Mouse (Mus musculus) adrenal gland, postnatal 25 days (tissue): Measurements from ENCODE around the gene Enox1. TPM values are rescaled to one million over a fixed set of nuclear protein-coding genes. Genes with fewer than 3 reads are reported as not detected.
A peak's percentile ranks its signal among the peaks of the same experiment; 100 is the strongest.

Experiments used
- DNase-seq: peaks from one replicate; pipeline ENCODE4 v3.0.0; 2021; ENCODE audit warnings: mixed read lengths
- total RNA-seq: library from RNA; stranded (reverse); gene quantifications from 2 replicates; pipeline ENCODE4 v1.2.3, GENCODE M21; 2021

The Enox1 gene
- total RNA-seq, 1 experiment from 2014 or later = 4.9 TPM

DNA sequence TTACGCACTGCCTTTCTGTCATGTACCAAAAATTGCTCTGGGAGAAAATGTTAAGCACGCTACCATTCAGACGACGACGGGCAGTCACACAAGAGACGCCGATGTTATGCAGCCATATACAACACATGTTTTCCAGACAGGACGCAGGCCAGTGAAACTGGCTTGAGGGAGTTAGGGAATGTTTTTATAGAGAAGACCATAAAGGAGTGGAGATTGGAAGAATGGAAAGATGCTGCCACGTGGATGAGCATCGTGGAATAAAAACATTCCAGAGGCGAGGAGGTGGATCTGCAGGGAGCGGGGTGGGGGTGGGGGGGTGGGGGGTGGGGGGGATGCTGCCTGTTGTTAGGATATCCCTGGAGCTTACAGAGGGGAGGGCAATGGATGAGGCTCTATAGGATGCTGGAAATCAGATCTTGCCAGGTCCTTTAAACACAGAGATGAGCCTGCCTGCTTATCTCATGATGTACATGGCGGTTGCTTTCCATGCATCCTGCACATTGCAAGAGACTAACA lies 116.4 kb downstream of the Enox1 start:
- no peak for DNase-seq

DNA sequence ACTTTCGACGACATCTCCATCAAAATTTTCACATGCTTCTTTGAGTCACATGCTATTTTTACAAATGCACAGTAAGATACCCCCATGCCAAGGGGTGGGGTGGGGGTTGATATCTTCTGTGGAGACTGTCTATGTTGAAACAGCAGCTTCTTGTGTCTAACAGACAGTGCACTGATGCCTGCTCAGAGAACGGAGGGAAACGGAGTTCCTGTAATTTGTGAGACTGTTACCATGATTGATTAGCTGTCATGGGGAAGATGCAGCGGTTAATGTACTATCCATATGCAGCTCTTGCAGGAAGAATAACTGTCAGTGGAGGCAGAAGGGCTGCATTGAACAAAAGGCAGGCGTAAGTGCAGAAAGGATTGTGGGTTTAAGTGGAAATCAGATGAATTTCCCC lies 117.2 kb downstream of the Enox1 start:
- DNase-seq = no peak

DNA sequence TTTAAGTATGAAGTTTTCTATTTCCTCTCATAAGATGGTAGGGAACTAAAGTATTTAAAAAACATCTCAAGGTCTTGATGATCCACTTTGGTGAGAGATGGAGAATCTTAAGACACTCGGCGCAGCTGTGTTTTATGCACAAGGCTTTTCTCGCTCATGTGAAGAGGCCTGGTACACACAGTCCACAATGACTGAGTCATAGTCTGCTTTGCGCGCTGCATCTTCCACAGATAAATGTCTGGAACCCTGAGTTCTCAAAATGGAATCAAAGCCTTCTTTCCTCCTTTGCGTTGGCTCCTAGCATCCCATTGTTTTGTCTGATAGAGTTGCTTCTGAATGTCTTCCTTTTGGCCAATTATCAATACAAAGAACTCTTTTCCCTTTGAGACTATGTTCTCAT lies 119.0 kb downstream of the Enox1 start:
- DNase-seq = no peak

DNA sequence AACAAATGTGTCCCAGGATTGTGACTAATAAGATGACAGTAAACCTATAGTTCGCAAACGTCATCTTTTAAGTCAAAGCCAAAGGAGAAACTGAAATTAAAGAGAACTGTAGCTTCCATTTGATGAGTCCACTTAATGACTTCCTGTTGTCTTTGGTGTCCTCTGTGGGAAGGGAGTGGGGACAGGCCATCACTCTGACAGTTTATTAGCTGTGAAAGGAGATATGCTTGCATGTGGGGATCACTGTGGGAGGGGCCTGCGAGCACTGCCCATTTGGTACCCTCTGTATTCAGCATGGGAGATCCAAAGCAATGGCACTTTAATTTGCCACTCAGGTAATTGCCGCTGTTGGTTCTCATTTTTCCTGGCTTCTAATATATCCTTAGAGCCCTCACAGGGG lies 122.6 kb downstream of the Enox1 start:
- DNase-seq = no peak

DNA sequence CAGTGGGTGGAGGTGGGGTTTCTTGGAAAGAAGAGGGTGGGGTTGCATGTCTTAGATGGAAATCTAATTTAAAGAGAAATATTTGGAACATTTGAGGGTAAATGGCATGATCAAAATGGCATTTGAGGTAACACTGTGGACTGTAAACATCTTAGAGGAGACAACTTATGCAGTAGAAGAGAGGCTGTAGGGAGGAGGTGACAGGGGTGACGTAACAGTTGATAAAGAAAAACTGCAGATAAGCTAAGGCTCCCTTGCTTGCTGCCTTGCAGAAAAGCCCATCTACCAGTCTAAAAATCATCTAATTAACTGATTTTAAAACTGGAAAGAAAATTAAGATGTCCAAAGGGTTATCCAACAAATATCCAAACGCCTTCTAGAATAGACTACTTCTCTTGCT lies 123.9 kb downstream of the Enox1 start:
- DNase-seq = no peak

DNA sequence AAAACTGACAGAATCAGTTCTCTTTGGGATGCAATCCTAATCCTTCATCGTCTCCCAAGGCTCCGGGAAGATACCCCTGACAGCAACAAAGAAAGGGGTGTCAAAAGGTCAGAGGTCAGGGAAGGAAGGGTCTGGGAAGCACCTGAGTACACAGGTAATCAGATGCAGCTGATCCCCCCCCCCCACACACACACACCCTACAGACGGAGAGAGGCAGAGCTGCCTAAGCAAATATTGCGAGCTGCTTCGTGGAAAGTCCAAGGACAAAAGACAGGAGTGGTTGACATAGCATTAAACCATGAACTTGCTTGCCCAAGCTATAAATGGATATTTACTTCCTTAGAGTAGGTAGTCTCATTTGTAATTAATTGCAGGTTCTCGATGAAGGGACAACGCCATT lies 124.3 kb downstream of the Enox1 start:
- DNase-seq = no peak

DNA sequence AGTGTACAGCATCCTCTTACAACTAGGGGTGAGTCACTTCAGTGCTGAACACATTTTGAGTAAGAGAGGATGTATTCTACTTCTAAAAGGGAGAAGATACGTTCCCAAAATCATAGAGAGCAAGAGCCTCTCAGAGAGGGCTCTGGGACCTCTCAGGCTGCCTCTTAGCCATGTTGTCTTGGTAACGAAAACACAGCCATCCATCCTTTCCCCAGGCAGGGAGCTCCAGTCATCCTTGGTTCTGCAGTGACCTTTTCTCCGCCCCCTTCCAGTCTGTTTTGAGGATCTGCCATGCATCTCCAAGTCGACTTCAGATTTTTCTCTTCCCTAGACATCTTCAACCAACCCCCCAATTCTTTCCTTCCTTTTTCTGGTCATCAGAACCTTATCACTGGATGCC lies 127.4 kb downstream of the Enox1 start:
- DNase-seq = no peak

DNA sequence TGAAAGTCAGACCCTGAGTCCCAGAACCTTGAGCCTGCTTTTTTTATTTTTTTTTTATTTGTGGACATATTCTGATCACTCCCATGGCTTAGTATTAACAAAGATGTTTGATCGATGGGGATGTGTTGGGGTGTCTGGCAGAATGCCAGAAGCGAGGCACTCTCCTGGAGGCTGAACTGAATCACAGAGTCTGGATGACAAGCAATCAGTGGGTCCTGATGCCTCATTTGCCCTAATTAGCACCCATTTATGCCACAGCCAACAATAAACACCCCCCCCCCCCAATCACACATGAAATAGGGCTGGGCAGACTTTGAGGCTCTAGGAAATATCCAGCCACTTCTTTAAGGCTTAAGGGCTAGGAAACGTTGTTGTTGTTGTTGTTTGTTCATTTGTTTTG lies 128.9 kb downstream of the Enox1 start:
- no peak for DNase-seq

DNA sequence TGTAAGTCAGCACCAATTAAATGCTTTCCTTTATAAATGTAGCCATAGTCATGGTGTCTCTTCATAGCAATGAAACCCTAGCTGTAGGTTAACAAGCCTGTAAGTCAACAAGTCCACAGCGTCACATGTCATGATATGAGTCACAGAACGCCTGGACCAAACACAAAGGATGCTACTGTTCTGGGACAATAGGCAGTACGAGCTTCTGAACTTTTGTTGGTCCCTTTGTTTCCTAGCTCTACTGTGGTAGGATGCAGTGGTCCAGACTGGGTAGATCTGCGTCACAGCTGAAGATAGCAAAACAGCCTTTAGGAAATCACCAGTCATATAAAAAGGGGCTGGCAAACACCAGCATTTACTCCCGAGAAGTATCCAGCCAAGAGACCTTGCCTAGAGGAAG lies 135.2 kb downstream of the Enox1 start:
- no peak for DNase-seq

DNA sequence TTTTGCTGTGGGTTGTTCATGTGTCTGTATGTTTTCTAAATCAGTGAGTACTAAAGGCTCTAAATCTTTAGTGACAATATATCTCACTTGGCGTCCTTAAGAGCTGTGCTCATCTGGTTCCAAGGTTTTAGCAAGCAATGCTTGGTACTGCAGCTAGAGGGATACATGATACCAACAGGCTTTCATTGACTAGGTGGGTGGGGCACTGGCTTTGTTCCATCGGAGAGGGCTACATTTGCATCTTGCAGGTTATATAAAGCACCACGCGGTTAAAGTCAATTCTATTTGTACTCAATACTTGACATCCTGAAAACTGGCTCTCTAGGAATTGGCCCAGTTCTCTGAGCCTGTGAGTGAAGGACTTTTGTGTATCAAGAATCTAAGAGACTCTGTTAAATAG lies 140.5 kb downstream of the Enox1 start:
- no peak for DNase-seq

DNA sequence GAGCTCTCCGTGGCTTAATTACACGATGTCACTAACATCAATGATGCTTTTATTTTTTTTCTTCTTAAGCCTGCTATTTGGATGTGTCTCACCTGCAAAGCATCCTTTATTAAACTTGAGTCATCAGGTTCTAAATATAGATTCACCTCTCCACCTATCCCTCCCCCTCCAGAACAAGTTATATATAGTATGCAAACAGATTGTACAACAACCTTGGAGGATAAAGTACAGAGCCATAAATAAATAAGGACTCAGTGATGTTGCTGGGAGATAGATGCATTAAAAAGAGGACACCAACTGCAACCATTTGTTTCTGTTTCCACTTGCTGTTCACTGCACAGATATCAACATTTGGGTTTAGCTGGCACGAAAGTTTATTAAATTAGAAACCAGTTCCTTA lies 141.8 kb downstream of the Enox1 start:
- no peak for DNase-seq

DNA sequence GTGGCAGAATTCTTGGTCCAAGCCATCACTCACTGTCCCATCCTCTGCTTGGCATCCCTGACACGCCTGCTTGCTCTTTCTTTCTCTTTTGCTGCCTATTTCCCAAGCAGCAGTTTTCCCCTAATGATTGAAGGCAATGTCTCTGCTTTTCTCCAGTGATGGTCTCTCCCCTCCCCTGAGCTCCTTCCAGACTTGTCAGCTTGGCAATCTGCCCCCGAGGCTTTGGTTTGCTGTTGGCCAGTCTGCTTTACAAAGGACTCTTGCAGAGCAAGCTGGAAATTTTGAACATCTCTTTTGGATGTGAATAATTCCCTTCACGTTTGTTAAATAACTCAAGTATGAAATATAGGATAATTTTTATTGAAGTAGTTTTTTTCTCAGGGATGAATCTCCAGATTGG lies 153.0 kb downstream of the Enox1 start:
- DNase-seq = peak; percentile 5

DNA sequence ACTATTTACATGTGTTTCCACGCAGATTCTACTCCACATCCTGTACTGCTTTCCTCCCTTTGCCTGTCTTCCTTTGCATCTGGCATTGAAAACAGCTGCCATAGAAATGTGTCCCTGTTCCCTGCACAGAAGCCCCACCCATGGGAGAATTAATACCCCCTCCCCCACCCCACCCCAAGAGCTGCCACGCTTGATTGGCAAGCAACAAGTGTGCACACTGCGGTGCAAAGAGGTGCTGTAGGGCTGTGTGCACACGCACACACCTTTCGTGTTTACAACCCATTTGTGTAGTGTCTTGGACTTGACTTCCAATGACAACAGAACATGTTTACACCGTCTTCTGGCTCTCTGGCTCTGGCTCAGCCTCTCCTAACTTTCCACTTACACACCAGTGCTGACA lies 154.9 kb downstream of the Enox1 start:
- no peak for DNase-seq

DNA sequence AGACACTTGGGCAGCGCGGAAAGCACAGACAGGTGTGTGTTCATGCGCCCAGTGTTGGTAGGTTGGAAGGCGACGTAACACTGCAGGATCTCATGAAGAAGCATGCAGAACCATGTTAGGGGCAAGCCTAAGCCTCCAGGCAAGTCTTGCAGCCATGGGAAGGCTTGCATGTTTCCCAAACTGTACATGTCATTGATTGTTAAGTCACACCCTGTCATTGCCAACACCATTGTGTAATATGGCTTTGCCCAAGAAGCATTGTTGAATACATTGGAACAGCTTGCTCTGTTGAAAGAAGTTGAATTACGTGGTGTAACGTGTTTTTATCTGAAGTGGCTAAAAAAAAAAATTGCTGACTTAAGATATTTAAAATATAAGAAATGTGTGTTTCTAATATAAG lies 162.8 kb downstream of the Enox1 start:
- DNase-seq = no peak

DNA sequence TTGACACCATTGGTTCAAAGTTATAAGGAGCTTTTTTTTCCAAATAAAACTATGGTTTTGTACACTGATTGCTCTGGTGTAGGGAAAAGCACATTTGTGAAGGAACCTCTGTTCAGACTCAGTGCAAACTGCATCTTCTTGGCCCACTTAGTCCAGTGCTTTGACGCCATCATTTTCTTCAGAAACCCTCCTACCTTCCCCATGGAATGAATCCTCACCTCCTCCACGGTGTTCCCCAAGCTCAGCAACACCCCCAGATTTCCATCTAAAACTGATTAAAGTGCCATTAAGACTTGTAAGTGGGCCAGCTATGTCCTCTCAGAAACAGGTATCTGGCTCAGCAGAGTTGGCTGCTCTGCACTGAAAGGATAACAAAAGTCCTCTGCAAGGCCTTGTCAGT lies 167.8 kb downstream of the Enox1 start:
- DNase-seq = no peak

DNA sequence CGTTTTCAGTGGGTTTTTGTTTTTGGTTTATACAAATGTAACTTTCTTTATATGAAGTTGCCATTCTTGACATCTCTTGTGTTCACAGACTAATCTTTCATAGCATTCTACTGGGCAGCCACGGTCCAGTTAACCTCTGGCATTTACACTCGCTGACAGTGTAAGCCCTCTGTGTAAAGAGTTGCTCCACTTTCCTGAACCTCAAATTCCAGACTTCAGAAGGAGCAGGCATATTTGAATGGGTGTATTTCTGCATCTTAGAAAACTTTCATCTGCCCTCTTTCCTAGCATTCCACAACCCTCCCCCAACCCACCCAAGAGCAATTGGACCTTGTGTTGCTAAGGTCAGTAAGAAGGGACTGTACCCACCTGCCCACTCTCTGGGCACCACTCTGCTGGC lies 171.1 kb downstream of the Enox1 start:
- DNase-seq = no peak

DNA sequence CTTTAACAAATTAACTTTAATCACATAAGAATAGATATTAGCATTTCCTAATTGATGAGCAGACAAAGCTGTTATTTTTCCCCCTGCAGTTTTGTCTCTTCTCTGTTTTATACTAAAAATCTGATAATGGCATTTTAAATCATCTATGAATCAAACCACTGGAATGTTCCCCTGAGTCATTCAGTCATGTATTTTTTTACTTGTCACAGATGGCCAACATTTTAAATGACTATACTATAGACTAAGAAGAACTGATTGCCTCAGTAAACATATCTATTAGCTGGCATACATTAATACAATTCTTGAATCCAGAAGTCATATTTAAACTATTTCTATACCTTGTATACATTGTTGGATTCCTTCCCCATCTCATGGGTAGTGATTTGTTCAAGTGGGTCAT lies 173.2 kb downstream of the Enox1 start:
- DNase-seq = no peak

DNA sequence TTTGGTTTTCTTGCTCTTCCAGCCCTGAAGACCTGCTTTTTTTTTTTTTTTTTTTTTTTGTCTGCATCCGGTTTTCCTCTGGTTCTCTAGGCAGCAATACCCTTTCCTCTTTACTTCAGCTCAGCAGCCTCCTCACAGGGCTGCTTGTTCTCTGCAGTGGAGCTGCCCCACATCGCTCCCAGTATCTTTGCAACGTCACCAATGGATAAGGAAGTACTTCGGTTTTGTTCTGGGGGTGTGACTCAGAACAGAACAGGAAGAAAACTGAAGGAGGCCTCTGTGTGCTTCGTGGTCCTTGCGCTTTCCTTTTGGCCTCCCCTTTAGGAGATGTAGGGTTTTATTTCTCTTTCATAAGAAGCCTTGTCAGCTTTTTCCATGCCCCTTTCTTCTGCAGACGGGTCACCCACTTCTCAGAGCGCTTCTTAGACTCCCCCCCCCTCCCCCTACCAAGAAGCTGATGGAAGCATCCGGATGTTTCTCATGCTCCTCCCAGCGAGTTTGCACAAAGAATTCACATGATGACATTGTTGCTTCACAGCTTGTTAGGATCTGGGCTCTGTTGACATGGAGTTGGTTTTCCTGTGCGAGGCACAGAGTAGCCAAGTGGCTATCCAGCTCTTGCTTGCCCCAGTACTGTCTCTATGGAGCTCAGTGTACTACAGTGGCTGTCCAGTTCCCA lies 187.2 kb downstream of the Enox1 start:
- no peak for DNase-seq

DNA sequence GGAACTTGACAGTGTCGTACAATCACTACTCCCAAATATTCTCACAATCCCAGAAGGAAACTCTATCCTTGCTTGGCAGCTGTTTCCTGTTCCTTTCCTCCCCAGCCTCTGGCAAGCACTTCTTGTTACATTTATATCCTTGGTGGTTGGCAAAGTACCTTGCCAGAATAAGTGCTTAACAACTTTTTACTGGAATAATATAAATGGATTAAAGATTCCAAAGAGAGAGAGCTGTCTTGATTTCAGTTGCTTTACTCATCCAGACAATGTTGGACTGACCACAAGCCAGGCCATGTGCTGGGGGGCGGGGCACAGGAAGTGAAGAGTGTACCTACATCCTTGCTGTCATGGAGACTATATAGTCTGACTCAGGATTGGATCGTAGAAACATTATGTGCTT lies 189.7 kb downstream of the Enox1 start:
- no peak for DNase-seq

DNA sequence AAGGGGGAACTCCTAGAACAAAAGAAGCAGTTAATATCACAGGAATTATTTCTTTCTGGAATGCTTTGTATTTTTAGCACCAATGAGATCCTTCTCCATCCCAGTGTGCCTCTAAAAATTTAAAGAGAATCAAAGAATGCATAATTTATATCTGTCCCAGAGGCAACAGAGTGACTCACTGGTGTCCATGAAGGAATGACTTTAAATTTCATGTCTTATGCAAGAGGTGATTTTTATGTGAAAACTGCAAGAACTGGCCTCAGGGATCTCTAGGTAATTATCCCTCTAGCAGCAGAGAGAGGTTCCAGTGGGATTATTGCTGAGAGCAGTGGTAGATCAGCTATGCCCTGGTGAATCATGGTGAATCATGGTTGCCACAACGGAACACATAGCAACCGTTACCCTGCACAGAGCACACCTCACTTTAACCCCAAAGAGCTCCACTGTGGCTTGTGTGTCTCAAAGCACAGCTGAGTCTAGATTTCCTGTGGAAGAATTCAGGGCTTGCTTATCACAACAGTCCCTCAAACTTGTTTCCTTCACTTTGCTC lies 195.3 kb downstream of the Enox1 start:
- peak; percentile 23 for DNase-seq

DNA sequence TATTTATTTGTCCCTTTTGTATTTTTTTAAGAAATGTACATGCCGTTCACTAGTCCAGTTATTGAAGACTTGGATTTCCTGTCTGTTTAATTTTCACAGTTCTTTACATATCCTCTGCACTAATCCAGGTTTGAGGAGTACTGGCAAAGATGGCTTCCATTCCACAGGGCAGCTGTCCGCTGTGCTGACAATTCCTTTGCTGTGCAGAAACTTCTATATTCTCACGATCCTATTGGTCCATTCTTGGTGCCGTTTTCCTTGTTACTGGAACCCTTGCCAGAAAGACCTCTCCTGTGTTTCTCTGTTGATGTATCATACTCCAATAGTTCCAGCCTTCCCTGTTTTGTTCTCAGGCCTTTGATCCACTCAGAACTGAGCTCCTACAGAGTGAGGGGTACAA lies 206.1 kb downstream of the Enox1 start:
- DNase-seq = no peak

DNA sequence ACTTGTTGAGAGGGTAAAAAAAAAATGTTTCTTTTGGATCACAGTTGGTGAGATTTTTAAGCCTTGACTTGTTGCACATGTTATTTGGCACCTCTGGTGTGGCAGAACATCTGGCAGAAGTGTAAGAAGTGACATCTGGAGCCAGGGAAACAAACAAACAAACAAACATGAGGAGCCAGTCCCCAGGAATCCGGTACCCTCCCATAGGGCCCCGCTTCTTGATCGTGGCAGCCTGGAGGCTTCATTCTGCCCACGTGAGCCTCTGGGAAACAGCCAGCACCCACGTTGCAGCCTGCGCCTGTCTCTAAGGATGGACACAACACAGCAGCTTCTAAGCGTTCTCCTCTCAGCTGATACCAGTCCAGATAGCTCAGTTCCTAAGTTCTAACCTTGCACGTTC lies 211.8 kb downstream of the Enox1 start:
- DNase-seq = no peak

DNA sequence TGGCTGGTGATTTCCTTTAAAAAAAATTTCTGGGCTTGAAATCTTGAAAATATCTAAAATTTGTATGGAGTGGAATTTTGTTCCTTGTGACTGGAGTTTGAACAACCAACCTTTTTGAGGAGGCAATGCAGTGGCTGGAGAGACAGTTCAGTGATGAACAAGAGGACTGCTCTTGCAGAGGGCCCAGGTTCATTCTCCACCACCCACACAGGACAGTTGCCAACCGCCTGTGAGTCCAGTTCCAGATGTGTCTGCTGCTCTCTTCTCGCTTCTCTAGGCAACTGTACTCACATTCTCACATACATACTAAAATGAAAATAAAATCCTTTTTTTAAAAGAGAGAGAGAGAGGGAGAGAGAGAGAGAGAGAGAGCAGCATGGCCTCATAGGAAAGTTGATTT lies 212.5 kb downstream of the Enox1 start:
- no peak for DNase-seq

DNA sequence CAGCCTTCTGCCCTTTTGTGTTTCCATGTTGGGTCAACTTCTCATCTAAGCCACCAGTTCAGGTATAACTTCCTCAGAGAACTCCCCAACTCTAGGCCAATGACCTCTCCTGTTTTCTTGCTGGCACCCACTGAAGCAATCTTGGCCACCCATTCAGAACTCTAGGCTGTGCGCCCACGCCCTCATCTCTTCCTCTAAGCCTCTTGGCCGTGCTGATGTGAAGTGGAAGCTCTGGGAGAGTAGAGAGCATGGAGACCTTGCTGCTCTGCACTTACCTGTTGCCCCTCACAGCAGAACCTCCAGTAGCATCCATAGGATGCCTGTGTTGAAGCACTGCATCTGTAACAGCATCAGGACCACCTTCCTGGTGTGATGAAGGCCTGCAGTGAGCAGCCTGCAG lies 214.0 kb downstream of the Enox1 start:
- no peak for DNase-seq

DNA sequence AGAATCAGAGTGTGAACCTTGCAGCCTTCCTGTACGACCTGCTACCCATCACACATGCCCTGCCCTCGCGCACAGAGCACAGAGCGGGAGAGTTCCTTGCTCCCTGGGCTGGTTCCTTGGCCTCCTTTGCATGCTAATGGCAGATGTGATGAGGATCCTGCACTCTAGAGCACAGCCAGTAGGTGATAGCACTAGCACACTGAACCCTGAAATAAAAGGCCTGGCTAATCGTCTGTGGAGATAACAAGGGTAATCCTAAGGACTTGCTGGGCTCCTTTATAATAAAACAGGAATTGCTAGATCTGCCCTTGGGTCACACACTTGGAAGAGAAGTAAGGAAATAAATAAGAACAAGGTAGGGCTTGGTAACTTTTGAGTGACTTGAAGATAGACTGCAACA lies 215.4 kb downstream of the Enox1 start:
- DNase-seq = no peak
